Mouse (Mus musculus): Measurements from ENCODE around the gene Ppp1r8.
"Not testable (repeated sequence)": the region's sequence is repeated elsewhere in the genome, so short reads cannot be mapped to it uniquely, and the experiment has no call there.

Ppp1r8 gene

DNA sequence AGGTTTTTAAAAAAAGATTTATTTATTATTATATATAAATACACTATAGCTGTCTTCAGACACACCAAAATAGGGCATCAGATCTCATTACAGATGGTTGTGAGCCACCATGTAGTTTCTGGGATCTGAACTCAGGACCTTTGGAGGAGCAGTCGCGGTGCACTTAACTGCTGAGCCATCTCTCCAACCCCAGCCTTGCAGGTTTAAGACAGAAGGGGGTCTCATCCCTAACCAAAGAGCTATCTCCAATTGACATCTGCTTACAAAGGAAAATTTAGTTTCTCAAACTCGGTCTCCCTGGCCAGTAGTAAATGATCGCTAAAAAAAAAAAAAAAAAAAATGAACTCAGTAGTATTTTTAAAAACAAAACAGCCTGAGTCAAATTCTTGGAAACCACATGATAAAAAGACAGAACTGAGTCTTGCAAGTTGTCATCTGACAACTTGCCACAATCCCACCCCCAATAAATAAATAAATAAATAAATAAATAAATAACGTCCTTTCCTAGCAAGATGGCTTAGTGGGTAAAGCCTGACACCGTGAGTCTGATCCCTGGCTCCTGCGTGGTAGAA lies 36.3 kb downstream of the Ppp1r8 start:
- DNase-seq (ENCODE audit: low spot score in 2 of 2), result no peak

DNA sequence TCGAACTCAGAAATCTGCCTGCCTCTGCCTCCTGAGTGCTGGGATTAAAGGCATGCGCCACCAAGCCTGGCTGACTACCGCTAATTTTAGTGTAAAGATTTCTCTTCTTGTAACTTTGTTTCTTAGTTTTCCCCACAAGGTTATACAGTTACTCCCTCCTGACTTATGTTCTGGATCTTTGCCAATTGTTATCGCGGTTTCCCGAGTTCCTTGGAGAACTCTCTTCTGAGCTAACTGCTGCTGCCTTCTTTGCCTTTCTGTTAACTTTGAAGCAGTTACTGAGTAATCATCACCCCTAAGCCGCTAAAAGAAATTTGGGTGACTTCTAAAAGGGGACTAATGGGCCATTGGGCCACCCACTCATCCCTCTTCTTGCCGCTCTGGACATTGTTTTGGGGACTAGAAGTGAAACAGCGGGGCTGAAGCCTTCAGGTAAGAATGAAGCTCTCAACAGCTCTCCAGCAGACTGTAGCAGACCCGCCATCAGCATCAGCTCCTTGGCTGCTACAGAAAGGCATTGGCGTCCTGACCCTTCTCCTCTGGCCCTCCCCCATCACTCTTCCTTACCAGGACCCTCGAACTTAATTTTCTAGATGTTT lies 37.3 kb downstream of the Ppp1r8 start:
- no peak for DNase-seq (ENCODE audit: low spot score in 2 of 2)

DNA sequence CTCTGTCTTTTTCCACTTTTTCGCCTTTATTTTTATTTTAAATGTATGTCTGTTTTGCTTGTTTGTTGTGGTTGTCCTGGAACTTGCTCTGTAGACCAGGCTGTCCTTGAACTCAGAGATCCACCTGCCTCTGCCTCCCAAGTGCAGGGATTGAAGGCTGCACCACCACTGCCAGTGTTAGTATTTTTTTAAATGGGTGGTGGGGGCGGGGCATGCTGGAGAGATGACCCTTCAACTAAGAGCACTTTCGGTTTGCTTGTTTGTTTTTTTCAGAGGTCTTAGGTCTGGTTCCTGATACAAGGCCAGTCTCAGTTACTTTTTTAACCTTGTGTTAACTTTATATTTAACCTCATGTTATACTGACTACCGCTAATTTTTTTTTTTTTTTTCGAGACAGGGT lies 37.8 kb downstream of the Ppp1r8 start:
- DNase-seq (ENCODE audit: low spot score in 2 of 2), result no peak

DNA sequence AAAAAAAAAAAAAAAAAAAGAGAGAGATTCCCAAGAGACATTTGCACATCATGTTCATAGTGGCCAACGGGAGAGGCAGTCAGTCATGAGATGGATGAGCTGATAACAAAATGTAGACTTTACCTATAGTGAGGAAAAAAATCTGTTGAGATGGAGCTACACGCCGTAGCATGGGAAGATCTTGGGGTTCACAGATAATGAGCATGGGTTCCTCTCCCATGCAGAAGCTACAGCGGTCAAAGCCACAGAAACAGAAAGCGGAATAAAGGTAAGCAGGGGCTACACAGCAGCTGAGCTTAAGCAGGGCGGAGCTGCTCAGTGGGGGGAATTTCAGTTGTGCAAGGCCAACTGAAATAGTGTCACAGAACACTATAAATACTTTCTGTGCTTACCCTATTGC lies 38.6 kb downstream of the Ppp1r8 start:
- no peak for DNase-seq (ENCODE audit: low spot score in 2 of 2)

DNA sequence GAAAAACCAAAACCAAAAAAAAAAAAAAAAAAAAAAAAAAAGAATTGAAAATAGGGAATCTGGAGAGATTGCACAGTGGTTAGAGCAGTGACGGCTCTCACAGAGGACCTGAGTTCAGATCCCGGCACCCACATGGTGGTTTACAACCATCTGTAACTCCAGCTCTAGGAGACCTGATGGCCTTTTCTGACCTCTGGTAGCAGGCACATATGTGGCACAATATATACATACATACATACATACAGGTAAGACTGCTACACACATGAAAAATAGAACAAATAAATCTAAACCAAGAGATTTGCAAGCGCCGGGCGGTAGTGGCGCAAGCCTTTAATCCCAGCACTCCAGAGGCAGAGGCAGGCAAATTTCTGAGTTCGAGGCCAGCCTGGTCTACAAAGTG lies 39.1 kb downstream of the Ppp1r8 start:
- no peak for DNase-seq (ENCODE audit: low spot score in 2 of 2)

DNA sequence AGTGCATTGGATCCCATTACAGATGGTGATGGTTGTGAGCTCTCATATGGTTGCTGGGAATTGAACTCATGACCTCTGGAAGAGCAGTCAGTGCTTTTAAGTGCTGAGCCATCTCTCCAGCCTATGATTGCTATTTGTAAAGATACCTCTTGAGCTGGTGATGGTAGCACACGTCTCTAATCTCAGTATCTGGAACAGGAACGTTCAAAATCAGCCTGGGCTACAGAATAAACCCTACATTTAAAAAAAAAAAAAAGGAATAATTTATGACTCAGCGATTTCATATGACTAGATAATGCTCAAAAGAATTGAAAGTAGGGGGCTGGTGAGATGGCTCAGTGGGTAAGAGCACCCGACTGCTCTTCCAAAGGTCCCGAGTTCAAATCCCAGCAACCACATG lies 39.8 kb downstream of the Ppp1r8 start:
- no peak for DNase-seq (ENCODE audit: low spot score in 2 of 2)

DNA sequence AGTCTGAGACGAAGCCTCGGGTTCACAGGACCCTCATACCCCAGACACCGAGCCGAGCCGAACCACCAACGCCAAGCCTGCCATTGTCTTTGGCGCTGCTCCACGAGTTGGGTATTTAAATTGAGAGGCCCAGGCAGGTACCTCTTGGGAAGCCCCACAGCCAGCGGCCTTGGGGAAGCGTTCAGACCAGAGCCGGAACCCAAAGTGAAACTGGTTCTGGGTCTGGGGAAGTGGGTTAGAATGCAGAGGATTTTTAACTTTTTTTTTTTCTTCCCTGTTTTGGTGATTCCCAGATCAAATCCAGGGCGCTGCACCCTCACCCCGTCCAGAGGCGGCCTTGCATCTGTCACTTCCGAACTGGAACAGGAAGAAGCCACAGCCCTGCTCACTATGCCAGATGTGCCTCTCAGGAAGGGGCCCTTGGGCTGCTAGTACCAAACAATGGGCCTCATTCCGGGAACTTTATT lies 40.8 kb downstream of the Ppp1r8 start:
- DNase-seq (ENCODE audit: low spot score in 2 of 2), result no peak

DNA sequence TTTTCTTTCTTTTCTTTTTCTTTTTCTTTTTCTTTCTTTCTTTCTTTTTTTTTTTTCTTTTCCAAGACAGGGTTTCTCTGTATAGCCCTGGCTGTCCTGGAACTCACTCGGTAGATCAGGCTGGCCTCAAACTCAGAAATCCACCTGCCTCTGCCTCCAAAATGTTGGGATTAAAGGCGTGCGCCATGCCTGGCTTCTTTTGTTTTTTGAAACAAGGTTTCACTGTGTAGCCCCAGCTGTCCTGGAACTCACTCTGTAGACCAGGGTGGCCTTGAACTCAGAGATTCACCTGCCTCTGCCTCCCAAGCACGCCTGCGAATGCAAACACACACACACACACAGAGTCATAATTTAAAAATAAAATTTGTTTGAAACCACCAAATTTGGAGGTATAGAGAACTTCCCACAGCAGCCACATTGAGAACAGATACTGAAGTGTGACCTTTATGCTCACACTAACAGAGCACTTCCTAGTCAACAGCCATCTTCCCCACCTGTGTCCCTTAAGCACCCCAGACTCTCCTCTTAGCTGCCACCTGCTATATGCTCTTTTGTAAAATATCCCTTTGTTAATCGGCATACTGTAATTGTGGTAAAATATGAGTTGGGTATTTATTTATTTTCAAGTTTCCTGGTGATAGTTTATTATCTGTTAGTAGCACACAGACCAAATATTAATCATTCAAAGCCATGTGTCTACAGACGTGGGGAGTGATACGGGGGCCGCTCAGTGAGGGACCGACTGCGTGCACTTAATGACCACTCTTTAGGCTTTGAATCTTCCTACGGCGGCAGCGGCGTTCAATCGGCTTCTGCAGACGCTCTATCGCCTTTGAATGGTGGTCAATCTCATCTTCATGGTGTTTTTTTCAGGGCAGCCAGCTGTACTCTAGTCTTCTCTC lies 41.5 kb downstream of the Ppp1r8 start:
- DNase-seq (ENCODE audit: low spot score in 2 of 2), result no peak

DNA sequence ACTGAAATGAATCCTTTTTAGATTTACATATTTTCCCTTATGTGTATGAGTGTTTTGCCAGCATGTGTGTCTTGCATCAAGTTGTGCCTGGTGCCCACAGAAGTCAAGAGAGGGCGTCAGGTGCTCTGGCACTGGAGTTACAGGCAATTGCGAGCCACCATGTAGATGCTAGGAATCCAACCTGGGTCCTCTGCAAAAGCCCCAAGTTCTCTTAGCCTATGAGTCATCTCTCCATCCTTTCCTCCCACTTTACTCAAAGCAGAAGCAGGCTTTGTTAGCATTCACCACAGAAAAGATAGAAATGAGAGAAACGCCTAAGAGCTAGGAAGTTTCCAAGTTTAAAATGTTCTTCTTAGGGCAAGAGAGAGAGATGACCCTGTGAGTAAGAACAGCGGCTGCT lies 43.1 kb downstream of the Ppp1r8 start:
- DNase-seq (ENCODE audit: low spot score in 2 of 2), result no peak

DNA sequence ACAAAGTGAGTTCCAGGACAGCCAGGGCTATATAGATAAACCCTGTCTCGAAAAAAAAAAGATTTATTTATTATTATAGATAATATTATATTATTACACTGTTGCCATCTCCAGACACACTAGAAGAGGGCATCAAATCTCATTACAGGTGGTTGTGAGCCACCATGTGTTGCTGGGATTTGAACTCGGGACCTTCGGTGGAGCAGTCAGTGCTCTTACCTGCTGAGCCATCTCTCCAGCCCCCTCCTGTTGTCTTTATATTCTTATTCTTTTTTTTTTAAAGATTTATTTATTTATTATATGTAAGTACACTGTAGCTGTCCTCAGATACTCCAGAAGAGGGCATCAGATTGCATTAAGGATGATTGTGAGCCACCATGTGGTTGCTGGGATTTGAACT lies 44.3 kb downstream of the Ppp1r8 start:
- not testable (repeated sequence) for DNase-seq (ENCODE audit: low spot score in 2 of 2)

DNA sequence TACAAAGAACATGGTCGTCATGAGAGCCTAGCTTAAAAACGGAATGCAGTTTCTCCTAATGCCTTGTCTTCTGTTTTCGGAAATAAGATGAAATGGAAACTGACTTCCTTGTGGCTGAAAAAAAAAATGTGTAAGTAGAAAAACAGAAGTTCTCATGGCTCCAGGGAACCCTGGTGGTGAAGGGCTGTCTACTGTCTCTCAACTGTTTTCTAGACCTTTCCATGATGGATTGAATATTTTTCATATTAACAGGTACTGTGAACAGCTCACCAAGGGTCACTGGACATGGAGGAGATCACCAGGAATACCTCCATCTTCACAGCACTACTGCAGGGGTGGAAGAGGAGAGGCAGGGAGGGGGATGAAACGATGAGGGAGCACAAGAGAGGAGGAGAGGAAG lies 44.9 kb downstream of the Ppp1r8 start:
- DNase-seq (ENCODE audit: low spot score in 2 of 2), result no peak

DNA sequence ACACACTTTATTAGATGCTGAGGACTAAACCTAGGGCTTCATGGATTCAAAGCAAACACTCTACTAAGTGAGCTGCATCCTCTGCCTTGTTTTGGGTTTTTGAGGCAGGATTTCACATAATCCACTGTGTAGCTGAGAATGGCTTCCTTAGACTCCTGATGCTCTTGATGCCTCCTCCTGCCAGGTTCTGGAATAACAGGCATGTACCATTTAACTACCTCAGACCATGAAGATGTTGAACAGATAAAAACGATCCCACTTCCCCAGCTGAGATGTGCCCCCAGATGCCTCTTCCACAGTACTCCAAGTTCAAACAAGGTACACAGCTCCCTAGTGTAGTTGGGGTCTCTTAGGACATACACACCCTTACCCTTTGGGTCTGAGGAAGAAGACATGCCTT lies 45.5 kb downstream of the Ppp1r8 start:
- no peak for DNase-seq (ENCODE audit: low spot score in 2 of 2)

DNA sequence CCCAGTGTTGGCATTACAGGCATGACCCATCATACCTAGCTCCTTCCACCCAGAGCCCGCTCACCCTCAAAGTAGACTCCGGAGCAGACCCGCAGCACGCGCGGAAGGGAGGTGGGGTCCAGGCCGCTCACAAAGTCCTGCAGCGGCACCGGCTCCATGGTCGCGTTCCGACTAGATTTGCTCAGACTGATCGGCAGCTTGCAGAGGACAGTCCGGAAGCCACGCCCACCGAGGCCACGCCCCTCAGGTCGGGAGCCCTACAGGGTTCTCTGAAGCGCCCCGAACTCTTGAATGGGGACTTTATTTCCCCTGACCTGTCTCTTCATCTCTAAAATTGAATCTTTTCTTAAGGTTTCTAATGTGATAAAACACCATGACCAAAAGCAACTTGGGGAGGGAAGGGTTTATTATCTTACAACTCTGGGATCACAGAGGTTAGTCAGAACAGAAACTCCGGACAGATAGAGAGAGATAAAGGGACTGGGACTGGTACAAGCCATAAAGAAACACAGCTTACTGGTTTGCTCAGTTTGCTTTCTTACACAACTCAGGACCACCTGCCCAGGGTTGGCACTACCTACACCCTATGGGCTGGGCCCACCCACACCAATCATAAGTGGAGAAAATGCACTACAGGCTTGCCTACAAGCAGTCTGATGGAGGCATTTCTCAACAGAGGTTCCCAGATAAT lies 46.6 kb downstream of the Ppp1r8 start, which contains the start of gene Themis2:
TSS of gene Themis2 (minus strand) at position 192 of the 691 bp plus-strand sequence.
- peak in 1 of 2 experiments; percentile 34 for DNase-seq (ENCODE audit: low spot score in 2 of 2)

DNA sequence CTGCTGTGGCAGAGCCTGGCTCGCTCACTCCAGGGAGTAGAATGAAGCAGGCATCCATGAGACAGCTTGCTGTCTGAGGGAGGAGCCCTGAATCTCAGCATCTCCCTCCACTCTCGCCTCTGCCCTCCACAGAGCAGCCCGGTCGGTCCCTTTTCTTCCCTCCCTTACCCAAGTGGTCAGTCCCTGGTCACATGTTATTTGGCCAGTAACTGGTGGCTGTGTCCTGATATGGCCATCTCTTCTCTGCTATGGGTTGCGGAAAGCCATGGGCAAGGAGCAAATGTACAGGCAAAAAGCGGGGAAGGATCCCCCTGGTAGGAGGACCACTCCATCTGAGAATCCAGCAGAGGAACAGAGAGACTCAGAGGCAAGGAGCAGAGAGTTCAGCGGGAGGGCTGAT lies 47.8 kb downstream of the Ppp1r8 start:
- no peak for DNase-seq (ENCODE audit: low spot score in 2 of 2)

DNA sequence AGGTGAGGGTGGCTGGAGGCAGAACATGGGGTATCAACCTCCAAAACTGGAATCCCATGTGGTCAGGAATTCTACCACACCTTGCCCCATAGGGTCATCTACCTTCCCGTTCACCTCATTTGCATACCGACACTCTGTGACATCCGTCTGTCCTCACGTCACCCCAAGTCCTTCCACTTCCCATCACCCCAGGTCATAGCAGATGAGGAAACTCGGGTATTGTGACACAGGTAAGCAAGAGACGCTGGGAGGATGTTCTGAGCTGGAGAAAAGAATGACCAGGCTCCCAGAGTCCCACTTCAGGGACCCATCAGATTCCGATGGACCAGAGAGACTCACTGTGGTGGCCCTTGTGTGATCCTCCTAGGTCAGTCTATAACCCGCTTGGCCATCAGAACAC lies 48.2 kb downstream of the Ppp1r8 start:
- DNase-seq (ENCODE audit: low spot score in 2 of 2), result no peak

DNA sequence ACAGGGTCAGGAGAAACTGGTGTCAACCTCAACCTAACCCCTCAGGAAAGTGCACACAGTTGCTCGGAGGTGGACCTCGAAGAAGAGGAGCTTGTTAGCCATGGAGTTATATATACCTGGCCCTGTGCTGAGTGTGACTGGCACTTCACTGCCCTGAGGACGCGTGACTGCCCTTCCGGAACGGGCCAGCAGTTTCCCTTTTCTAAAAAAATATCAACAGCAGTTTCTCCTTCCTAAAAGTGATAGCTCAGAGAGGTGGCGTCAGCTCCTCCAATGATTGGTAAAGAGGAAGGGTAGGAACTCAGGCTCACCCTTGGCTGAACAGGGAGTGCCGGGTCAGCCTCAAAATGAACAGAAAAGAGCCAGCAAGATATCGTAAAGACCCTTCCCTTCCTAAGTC lies 48.9 kb downstream of the Ppp1r8 start:
- no peak for DNase-seq (ENCODE audit: low spot score in 2 of 2)

DNA sequence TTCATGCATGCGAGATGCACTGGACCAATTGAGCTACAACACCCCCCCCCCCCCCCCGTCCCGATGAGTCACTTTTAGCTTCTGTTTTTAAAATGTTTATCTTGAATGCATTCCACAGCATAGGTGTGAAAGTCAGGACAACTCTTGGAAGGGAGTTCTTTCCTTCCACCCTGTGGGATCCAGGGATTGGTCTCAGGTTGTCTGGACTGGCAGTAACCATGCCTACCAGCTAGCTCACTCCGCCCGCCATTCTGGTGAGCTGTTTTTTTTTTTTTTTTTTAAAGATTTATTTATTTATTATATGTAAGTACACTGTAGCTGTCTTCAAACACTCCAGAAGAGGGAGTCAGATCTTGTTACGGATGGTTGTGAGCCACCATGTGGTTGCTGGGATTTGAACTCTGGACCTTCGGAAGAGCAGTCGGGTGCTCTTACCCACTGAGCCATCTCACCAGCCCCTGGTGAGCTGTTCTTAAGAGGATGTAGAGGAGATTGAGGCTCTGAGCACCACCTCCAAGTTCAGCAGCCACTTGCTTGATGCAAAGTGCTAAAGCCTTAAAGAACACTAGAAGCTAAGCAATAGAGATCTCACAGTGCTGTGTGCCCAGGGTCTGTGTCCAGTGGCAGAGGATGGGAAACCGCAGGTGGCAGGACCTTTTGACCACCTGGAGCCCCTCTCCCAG lies 49.5 kb downstream of the Ppp1r8 start:
- DNase-seq (ENCODE audit: low spot score in 2 of 2), result not testable (repeated sequence)

DNA sequence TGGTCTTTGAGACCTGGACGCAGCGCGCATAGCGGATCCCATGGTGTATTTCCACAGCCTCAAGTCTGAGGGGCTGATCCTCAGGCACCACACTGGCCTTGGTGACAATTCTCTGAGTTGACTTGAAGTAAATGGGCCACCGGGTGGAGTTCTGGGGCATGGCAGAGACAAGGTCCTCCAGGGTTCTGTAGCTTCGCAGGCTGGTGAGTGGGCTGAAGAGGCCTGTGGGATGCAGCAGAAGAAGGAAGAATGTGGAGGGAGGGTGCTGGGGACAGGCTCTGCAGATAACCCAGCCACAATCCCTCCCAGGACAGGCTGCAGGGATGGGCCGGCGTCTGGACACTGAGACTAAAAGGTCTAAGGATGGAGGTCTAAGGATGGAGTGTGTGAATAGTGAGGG lies 53.2 kb downstream of the Ppp1r8 start:
- DNase-seq (ENCODE audit: low spot score in 2 of 2), result no peak

DNA sequence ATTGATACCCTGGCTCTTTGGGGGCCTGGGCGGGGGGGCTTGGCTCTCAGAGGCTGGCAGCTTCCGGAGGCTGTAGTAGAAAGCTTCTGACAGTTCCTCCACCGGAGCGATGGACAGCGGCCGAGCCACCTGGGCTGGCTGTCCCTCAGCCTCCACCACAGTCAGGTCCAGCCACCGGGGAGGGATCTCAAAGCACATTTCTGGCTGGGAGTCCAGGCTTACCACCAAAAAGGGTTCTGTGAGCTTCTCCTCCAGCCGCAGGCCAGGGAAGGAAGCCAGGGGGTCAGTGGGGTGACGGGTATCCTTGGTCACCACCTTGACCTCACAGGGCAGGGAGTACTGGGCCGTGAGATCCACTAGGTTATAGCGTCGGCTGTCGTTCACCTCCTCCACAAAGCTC lies 57.7 kb downstream of the Ppp1r8 start:
- no peak for DNase-seq (ENCODE audit: low spot score in 2 of 2)

DNA sequence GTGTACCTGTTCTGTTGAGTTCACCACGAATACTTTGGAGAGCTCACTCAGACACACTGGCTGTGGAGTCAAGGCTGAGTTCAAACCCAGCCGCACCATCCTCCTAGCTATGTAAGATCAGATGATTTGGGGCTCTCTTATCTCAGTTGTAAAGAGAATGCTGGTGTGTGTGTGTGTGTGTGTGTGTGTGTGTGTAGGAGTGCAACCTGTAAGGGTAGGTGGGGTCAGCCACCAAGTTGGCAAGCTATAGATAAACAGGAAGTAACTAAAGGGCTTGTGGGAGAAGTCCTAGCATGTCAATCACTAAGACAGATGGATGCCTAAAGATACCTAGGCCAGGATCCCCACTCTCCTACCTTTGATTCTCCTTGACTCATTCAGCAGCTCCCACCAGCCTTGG lies 59.2 kb downstream of the Ppp1r8 start:
- no peak for DNase-seq (ENCODE audit: low spot score in 2 of 2)

DNA sequence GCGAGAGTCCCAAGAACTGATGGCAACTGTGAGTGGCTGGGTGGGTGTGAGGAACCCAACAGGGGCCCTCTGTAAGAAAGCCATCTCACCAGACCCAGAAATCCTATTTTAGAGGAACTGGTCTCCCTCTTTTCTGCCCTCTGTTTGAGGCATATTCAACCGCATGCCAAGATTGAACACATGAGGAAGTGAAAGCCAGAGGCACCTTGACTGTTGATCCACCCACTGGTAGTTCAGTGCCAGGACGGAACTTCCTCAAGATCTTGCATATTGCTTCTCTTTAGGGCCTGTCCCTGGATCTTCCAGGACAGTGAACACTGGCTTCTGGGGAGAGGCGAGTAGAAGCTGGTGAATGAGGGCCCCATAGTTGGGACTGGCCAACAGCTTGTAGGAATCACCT lies 62.7 kb downstream of the Ppp1r8 start:
- no peak for DNase-seq (ENCODE audit: low spot score in 2 of 2)
